Mouse (Mus musculus): ENCODE measurements at regions not wholly inside any gene's neighbourhood (a gene's known extent, or its start where the extent isn't known, plus 50 kb on each side); places are given as distances from the start of the nearest gene placed in this dataset.

- Histone ChIP-seq H3K4me3 (ENCODE audit: low read depth, low read length) (no peak overlapping the region), H3K4me2 (ENCODE audit: low read length) (no peak overlapping the region), H3K27me3 (ENCODE audit: control insufficient read depth, insufficient read depth, low read depth, low read length) (no peaks in the 10 kb centered on the region), H3K4me1 (ENCODE audit: control insufficient read depth, insufficient read depth, low read length) (no peaks in the 10 kb centered on the region; the same call in 1 of the 2 replicates), H3K27ac (ENCODE audit: low read length) (no peak overlapping the region), H3K9ac (ENCODE audit: low read depth, low read length) (no peak overlapping the region), H3K36me3 (ENCODE audit: control insufficient read depth, insufficient read depth, low read length) (no peaks in the 10 kb centered on the region), H3K9me3 (replicated peaks; ENCODE audit: control insufficient read depth, low read length, poor library complexity, severe bottlenecking) (no peaks in the 10 kb centered on the region)
- WGBS, result 65% methylated on average over 2 of the region's 2 CpGs
- no peak for ATAC-seq
Measured at GRCm38 (mm10) chr1:77832174-77832573, 317.3 kb upstream of the Epha4 start.

GRCm38 (mm10) chr1:77824716-77825387, 310.0 kb upstream of the Epha4 start:
- no peaks in the 10 kb centered on the region for H3K27me3 ChIP-seq (ENCODE audit: control insufficient read depth, insufficient read depth, low read depth, low read length)
- H3K9me3 ChIP-seq (replicated peaks; ENCODE audit: control insufficient read depth, low read length, poor library complexity, severe bottlenecking), result no peaks in the 10 kb centered on the region
- H3K27ac ChIP-seq (ENCODE audit: low read length), result peak overlapping the region; percentile 60; the same call in 1 of the 2 replicates
- no peak overlapping the region for H3K9ac ChIP-seq (ENCODE audit: low read depth, low read length)
- peak; percentile 48 for ATAC-seq
- 48% methylated on average over 5 of the region's 5 CpGs for WGBS
- H3K4me2 ChIP-seq (ENCODE audit: low read length), result no peak overlapping the region
- no peaks in the 10 kb centered on the region for H3K36me3 ChIP-seq (ENCODE audit: control insufficient read depth, insufficient read depth, low read length)
- peaks cover 16% of the 10 kb centered on the region for H3K4me1 ChIP-seq (ENCODE audit: control insufficient read depth, insufficient read depth, low read length)
- H3K4me3 ChIP-seq (ENCODE audit: low read depth, low read length), result no peak overlapping the region

DNA sequence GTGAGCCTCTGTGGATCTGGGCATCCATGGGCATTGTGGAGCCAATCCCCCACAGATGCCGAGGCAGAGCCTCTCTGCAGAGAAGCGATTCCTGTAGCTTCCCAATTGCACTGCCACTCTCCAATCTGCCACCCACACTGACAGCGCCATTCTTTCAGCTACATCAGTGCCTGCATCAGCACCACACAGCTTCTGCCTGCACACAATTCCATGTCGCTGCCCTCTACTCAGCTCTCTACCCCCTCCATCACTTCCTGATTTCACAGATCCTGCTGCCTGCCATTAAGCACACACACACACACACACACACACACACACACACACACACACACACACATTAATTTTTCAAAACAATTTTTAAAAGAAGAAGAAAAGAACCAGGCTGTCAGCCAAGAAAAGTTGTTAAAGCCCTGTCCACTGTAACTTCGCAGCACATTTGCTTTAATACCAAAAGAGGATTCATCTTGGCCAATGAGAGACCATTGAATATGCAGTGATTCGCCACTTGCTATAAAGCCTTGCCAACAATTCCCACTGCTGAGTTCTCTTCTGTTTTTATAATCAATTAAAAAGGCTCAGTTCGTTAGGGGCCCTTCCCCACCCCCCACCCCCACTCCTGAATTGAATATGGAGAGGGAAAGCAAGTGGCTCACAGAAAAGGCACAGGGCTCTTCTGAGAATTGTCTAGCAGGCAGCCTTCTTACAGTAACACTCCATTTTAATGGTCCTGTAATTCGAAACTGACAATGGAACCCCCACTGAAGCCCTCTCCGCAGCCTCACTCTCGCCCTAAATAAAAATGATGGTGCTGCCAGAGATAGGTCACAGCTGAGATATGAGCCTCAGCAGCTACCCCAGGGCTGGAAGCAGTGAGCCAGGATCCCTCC, 309.2 kb upstream of the Epha4 start:
- H3K27me3 ChIP-seq (ENCODE audit: control insufficient read depth, insufficient read depth, low read depth, low read length), result no peaks in the 10 kb centered on the region
- H3K4me3 ChIP-seq (ENCODE audit: low read depth, low read length), result no peak overlapping the region
- H3K4me1 ChIP-seq (ENCODE audit: control insufficient read depth, insufficient read depth, low read length), result peaks cover 16% of the 10 kb centered on the region
- no peaks in the 10 kb centered on the region for H3K36me3 ChIP-seq (ENCODE audit: control insufficient read depth, insufficient read depth, low read length)
- peak overlapping the region; percentile 37 for H3K4me2 ChIP-seq (ENCODE audit: low read length)
- no peaks in the 10 kb centered on the region for H3K9me3 ChIP-seq (replicated peaks; ENCODE audit: control insufficient read depth, low read length, poor library complexity, severe bottlenecking)
- ATAC-seq, result peak; percentile 66; the same call in 1 of the 2 replicates
- 20% methylated on average over 10 of the region's 10 CpGs for WGBS
- peak overlapping the region; percentile 60; the same call in 1 of the 2 replicates for H3K27ac ChIP-seq (ENCODE audit: low read length)
- no peak overlapping the region for H3K9ac ChIP-seq (ENCODE audit: low read depth, low read length)

DNA sequence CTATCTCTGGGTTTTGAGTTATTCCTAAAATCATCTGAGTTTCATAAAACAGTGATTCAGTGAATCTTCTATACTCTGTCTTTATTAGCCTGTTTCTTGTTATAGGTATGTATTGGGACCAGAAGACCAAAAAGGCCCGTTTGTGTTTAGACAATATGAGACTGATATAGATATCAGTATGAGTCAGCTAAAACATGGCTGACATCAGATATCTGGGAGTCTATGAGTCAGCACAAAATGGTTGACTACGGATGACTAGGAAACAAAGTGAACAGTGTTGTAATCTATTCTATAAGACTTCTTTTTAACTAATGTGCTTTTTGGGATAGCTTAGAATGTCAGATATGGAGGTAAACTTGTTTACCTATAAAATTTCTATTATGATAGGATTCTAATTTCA, 305.2 kb upstream of the Epha4 start:
- no peaks in the 10 kb centered on the region for H3K36me3 ChIP-seq (ENCODE audit: control insufficient read depth, insufficient read depth, low read length)
- H3K4me2 ChIP-seq (ENCODE audit: low read length), result no peak overlapping the region
- H3K4me1 ChIP-seq (ENCODE audit: control insufficient read depth, insufficient read depth, low read length), result peaks cover 16% of the 10 kb centered on the region
- no peak overlapping the region for H3K27ac ChIP-seq (ENCODE audit: low read length)
- ATAC-seq, result no peak
- no peak overlapping the region for H3K4me3 ChIP-seq (ENCODE audit: low read depth, low read length)
- no peak overlapping the region for H3K9ac ChIP-seq (ENCODE audit: low read depth, low read length)
- H3K9me3 ChIP-seq (replicated peaks; ENCODE audit: control insufficient read depth, low read length, poor library complexity, severe bottlenecking), result no peaks in the 10 kb centered on the region
- H3K27me3 ChIP-seq (ENCODE audit: control insufficient read depth, insufficient read depth, low read depth, low read length), result no peaks in the 10 kb centered on the region
- 86% methylated on average over 2 of the region's 2 CpGs for WGBS

GRCm38 (mm10) chr1:77815451-77815850, 300.6 kb upstream of the Epha4 start:
- no peaks in the 10 kb centered on the region for H3K27me3 ChIP-seq (ENCODE audit: control insufficient read depth, insufficient read depth, low read depth, low read length)
- no peaks in the 10 kb centered on the region; the same call in 1 of the 2 replicates for H3K4me1 ChIP-seq (ENCODE audit: control insufficient read depth, insufficient read depth, low read length)
- ATAC-seq, result no peak
- H3K36me3 ChIP-seq (ENCODE audit: control insufficient read depth, insufficient read depth, low read length), result no peaks in the 10 kb centered on the region
- no peak overlapping the region for H3K9ac ChIP-seq (ENCODE audit: low read depth, low read length)
- H3K4me3 ChIP-seq (ENCODE audit: low read depth, low read length), result no peak overlapping the region
- H3K9me3 ChIP-seq (replicated peaks; ENCODE audit: control insufficient read depth, low read length, poor library complexity, severe bottlenecking), result no peaks in the 10 kb centered on the region
- H3K27ac ChIP-seq (ENCODE audit: low read length), result no peak overlapping the region
- 73% methylated on average over 4 of the region's 4 CpGs for WGBS
- no peak overlapping the region for H3K4me2 ChIP-seq (ENCODE audit: low read length)

- no peak overlapping the region for H3K4me3 ChIP-seq (ENCODE audit: low read depth, low read length)
- H3K36me3 ChIP-seq (ENCODE audit: control insufficient read depth, insufficient read depth, low read length), result no peaks in the 10 kb centered on the region
- H3K27me3 ChIP-seq (ENCODE audit: control insufficient read depth, insufficient read depth, low read depth, low read length), result no peaks in the 10 kb centered on the region
- no peaks in the 10 kb centered on the region for H3K9me3 ChIP-seq (replicated peaks; ENCODE audit: control insufficient read depth, low read length, poor library complexity, severe bottlenecking)
- H3K9ac ChIP-seq (ENCODE audit: low read depth, low read length), result no peak overlapping the region
- no peaks in the 10 kb centered on the region; the same call in 1 of the 2 replicates for H3K4me1 ChIP-seq (ENCODE audit: control insufficient read depth, insufficient read depth, low read length)
- 0 out of 2 replicates have a peak, but pooled peaks have one; percentile 36 for ATAC-seq
- no peak overlapping the region for H3K4me2 ChIP-seq (ENCODE audit: low read length)
- peak overlapping the region; percentile 34; the same call in 1 of the 2 replicates for H3K27ac ChIP-seq (ENCODE audit: low read length)
Measured at GRCm38 (mm10) chr1:77811573-77811972, 296.7 kb upstream of the Epha4 start.

DNA sequence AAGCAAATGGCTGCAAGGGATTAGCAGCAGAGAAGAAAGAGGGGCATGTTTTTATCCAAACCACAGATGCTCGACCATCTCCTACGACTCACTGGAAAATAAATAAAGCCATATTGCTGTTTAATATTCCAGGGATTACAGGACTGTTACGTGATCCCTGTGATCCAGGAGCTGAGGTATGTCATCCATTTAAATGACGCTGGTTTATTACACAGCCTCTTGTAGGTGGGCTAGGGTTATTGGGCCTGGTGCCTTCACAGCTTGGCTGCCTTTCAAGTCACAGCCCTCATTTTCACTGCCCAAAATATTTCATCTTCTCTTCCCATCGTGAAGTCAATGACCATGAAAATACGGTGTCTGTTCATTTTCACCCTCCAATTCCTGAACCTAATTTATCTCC, 276.1 kb upstream of the Epha4 start:
- WGBS, result 68% methylated on average over 6 of the region's 6 CpGs
- no peak overlapping the region for H3K4me2 ChIP-seq (ENCODE audit: low read length)
- no peak overlapping the region for H3K4me3 ChIP-seq (ENCODE audit: low read depth, low read length)
- ATAC-seq, result no peak
- no peaks in the 10 kb centered on the region for H3K27me3 ChIP-seq (ENCODE audit: control insufficient read depth, insufficient read depth, low read depth, low read length)
- H3K9me3 ChIP-seq (replicated peaks; ENCODE audit: control insufficient read depth, low read length, poor library complexity, severe bottlenecking), result no peaks in the 10 kb centered on the region
- H3K27ac ChIP-seq (ENCODE audit: low read length), result no peak overlapping the region
- no peaks in the 10 kb centered on the region for H3K36me3 ChIP-seq (ENCODE audit: control insufficient read depth, insufficient read depth, low read length)
- H3K9ac ChIP-seq (ENCODE audit: low read depth, low read length), result no peak overlapping the region
- H3K4me1 ChIP-seq (ENCODE audit: control insufficient read depth, insufficient read depth, low read length), result no peaks in the 10 kb centered on the region

- H3K4me1 ChIP-seq (ENCODE audit: control insufficient read depth, insufficient read depth, low read length), result no peaks in the 10 kb centered on the region
- H3K9me3 ChIP-seq (replicated peaks; ENCODE audit: control insufficient read depth, low read length, poor library complexity, severe bottlenecking), result 0 out of 2 replicates have a peak, but pooled peaks cover 3% of the 10 kb centered on the region
- H3K4me3 ChIP-seq (ENCODE audit: low read depth, low read length), result no peak overlapping the region
- H3K4me2 ChIP-seq (ENCODE audit: low read length), result no peak overlapping the region
- no peak overlapping the region for H3K27ac ChIP-seq (ENCODE audit: low read length)
- ATAC-seq, result no peak
- H3K27me3 ChIP-seq (ENCODE audit: control insufficient read depth, insufficient read depth, low read depth, low read length), result no peaks in the 10 kb centered on the region
- H3K36me3 ChIP-seq (ENCODE audit: control insufficient read depth, insufficient read depth, low read length), result no peaks in the 10 kb centered on the region
- WGBS, result 83% methylated on average over 3 of the region's 3 CpGs
- H3K9ac ChIP-seq (ENCODE audit: low read depth, low read length), result no peak overlapping the region
Measured at GRCm38 (mm10) chr1:77754326-77754725, 239.4 kb upstream of the Epha4 start.

All from midbrain, embryonic 16.5 days (tissue).